Mouse (Mus musculus) R1 (cell line): ENCODE measurements around the gene 4930453N24Rik.

Experiments used
- DNase-seq: peaks from one replicate; pipeline ENCODE4 v3.0.0-alpha.2; 2018; ENCODE audit warnings: low read depth, low spot score

The 4930453N24Rik gene

DNA sequence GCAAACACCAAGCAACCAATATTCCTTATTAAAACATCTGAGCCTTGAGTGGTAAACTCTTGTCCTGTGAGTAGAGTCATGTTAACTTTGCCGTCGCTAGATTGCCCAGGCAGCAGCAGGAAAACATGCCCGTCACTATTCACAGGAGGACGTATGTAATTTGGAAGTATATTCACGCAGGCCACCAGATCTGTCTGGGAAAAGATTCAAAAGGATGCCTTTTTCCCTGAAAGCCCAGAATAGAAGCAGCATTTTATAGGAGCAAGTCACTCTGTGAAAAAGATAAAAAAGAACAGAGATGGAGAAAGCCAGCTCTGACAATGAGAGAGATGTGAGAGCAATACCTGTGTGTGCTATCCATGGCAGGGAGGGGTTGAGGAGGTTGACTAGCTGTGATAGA lies 49.4 kb downstream of the 4930453N24Rik start:
- DNase-seq: no peak

DNA sequence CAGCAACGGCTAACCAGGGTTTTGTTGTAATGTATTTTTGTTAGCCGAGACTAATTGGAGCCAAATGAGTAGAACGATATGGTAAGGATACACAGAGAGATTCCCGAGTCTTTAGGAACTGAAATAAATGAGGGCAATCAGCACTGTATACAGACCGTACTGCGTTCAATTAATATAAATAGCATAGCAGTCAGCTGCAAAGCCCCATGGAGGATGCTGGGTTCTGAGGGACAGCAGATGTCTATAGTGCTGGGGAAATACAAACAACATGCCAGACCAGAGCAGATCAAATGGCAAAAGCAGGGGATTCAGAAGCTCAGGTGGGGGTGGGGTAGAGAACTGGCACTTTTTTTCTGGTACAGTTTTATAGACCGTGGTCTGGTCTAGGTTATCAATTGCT lies 51.9 kb downstream of the 4930453N24Rik start:
- no peak for DNase-seq

DNA sequence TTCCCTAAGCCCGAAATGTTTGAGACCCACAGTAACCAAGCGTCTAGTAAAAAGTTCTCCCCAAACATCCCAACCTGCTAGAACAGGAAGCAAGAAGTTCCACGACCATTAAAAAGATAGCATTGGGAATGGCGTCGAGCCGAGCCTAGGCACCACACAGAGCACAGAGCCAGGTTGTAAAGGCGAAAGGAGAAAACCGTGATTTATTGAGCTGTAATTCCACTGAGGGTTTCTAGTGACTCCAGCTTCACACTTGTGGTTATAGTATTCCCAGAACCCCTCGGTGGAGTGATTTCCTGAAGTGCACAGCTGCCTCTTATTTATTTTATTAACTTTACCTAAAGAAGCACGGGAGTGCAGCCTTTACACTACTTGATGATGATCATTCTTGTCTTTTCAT lies 53.1 kb downstream of the 4930453N24Rik start:
- no peak for DNase-seq

DNA sequence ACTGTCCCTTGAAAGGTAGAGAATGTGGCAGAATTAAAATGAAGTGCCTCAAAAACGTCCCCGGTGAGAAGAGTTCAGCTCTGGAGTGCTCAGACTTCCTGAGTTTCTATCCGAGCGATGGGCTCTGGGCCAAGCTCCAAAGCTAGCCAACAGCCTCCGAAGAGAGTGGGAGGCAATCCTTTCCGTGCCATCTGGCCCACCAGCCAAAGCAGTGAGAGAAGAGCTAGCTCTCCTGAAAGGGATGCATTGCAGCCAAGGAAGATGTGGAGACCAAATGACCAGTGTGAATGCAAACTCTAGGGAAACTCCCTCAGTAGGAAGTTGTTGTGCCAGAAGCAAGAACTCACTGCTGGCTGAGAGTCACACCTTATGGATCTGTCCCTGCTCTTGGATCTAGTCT lies 59.1 kb downstream of the 4930453N24Rik start:
- no peak for DNase-seq
